Mouse (Mus musculus) embryonic fibroblast, embryonic 13.5 days (primary cell): ENCODE measurements around the gene Ankrd24.

Experiments used
- CTCF ChIP-seq: IDR thresholded peaks from 2 replicates; pipeline ENCODE4 v1.5.1; 2011; ENCODE audit warnings: mild to moderate bottlenecking, control low read depth, low read length, moderate library complexity, borderline replicate concordance; ENCODE audit not compliant: insufficient read depth
- POLR2A ChIP-seq: IDR thresholded peaks from 2 replicates; pipeline ENCODE4 v1.6.1; 2011; ENCODE audit warnings: low read depth, mild to moderate bottlenecking, control low read depth, low read length, moderate library complexity

DNA sequence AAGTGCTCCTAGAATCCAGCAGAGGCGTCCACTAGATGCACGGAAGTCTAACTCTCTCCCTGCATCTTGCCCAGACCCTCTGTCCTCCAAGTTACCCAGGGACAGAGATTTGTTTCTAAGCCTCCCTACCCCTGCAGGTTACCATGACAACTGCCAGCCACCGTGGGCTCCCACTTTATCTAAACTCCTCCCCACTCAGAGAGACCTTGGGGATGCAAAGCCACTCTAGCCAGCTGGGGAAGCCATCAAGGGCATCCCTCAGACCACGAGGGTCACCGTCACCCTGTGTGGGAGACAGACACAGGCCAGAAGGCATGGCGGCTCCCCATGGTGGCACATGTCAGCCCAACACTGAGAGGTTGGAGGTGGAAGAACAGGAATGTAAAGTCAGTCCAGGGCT lies 45.0 kb upstream of the Ankrd24 start:
- TF ChIP-seq CTCF (no peak), POLR2A (no peak)
